Mouse (Mus musculus) cortical plate, adult 2 months (tissue): ENCODE data around the gene Cpped1. TPM values are rescaled to one million over a fixed set of nuclear protein-coding genes. Genes with fewer than 3 reads are reported as not detected.

Source experiments
- H3K27ac ChIP-seq: fragments of 200-500 bp; 2 replicates; pipeline ENCODE4 v1.5.1; 2012; ENCODE audit warnings: low read length, control low read depth, inconsistent platforms; ENCODE audit not compliant: insufficient read depth
- H3K4me1 ChIP-seq: fragments of 200-500 bp; 2 replicates; pipeline ENCODE4 v1.6.1; 2011; ENCODE audit warnings: low read length; ENCODE audit not compliant: control insufficient read depth, insufficient read depth
- H3K4me3 ChIP-seq: fragments of 200-500 bp; 2 replicates; pipeline ENCODE4 v1.5.1; 2011; ENCODE audit warnings: mild to moderate bottlenecking, low read length, control low read depth; ENCODE audit not compliant: insufficient read depth
- CTCF ChIP-seq: fragments of 200-500 bp; IDR thresholded peaks from 2 replicates; pipeline ENCODE4 v1.5.1; 2011; ENCODE audit warnings: mild to moderate bottlenecking, control low read depth, low read length; ENCODE audit not compliant: insufficient read depth; ENCODE audit errors: extremely low read depth
- POLR2A ChIP-seq: fragments of 200-500 bp; IDR thresholded peaks from 2 replicates; pipeline ENCODE4 v1.6.1; 2011; ENCODE audit warnings: mild to moderate bottlenecking, low read length, control low read depth; ENCODE audit not compliant: insufficient read depth; ENCODE audit errors: extremely low read depth
- polyA plus RNA-seq: library from polyadenylated mRNA; depleted of rRNA; stranded (reverse); fragments of >200 nt; gene quantifications from 2 replicates; pipeline ENCODE4 v1.2.3, GENCODE M21; 2012; rRNA removed

The Cpped1 gene
- polyA plus RNA-seq, 1 experiment, result 25.6 TPM

DNA sequence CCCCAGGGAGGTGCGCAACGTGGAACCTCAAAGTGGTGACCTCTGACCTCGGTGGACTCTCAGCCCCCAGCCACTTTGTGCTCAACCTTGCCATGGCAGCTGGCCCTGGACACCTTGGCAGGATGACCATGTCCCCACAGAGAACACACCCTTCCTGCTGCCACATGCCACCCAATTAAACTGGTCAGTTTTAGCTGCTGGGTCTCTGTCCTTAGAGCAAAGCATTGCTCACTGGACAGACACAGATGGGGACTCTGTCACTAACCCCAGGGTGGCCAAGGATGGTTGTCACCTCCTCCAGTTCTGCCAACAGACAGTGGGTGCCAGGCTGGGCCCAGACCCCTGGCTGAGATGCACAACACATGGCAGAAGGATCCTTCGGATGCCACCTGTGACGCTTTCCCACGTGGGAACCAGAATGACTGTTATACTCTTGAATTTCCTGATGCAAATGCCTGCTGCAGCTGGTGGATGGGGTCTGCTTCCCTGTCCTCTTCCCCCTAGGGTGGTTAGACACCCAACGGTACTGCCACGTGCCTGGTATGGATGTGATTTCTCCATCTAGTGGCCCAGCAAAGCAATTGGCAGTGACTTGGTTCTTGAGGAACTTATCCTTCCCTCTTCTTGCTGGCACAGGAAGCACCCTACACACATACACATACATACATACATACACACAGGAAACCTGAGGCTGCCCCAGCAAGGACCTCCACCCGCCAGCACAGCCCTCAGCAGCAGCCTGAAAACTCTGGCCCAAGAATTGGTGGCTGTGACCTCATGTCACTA lies 153.8 kb downstream of the Cpped1 start:
- Histone ChIP-seq H3K4me1 (no peaks in the 10 kb centered on the region), H3K27ac (no peak overlapping the region), H3K4me3 (no peak overlapping the region)
- TF ChIP-seq POLR2A (no peak), CTCF (peak; percentile 50; the same call in 1 of the 2 replicates)

DNA sequence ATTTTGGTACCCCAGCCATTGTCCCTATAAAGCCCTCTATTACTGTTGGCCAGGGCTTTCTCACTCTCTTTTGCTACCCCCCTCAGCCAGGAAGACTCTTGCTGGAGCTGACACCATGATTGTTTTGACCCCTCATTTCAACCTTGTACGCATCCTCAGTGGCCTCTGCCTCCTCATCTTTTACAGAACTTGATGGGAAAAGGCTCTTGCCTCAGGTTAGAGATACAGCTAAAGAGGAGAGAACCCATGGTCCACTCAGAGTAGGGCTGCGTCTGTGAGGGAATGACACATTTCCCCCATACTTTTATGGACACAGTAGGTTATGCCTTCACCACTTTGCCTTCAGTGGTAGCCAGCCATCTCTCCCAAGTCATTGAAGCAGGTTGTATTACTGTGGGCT lies 155.1 kb downstream of the Cpped1 start:
- Histone ChIP-seq H3K4me1 (no peaks in the 10 kb centered on the region), H3K27ac (no peak overlapping the region), H3K4me3 (no peak overlapping the region)
- no peak for TF ChIP-seq CTCF

Other genes with a start within 250 kb of the Cpped1 start
- 31.2 and 36.4 TPM in 2 replicates for gene Shisa9, start 74.7 kb upstream of the Cpped1 start, polyA plus RNA-seq